Mouse (Mus musculus) liver, adult 2 months (tissue): ENCODE data around the gene Pts.

Experiments
- CTCF ChIP-seq: fragments of 200-500 bp; IDR thresholded peaks from 2 replicates; pipeline ENCODE4 v1.5.1; 2011; ENCODE audit warnings: low read depth, low read length, control low read depth
- POLR2A ChIP-seq: fragments of 200-500 bp; IDR thresholded peaks from 2 replicates; pipeline ENCODE4 v1.6.1; 2011; ENCODE audit warnings: low read length, control low read depth; ENCODE audit not compliant: insufficient read depth; ENCODE audit errors: extremely low read depth

GRCm38 (mm10) chr9:50567372-50567771, 38.8 kb upstream of the Pts start:
- TF ChIP-seq CTCF (no peak), POLR2A (no peak)
